Mouse (Mus musculus) lung, postnatal 0 days (tissue): ENCODE data around the gene Lgals2.

Source experiments
- CTCF ChIP-seq: IDR thresholded peaks from 2 replicates; pipeline ENCODE4 v1.5.1; 2016; ENCODE audit warnings: antibody characterized with exemption, mild to moderate bottlenecking
- EP300 ChIP-seq: IDR thresholded peaks from 2 replicates; pipeline ENCODE4 v1.6.1; 2016; ENCODE audit warnings: antibody characterized with exemption, mild to moderate bottlenecking, control low read depth

GRCm38 (mm10) chr15:78897488-78897887, 42.2 kb upstream of the Lgals2 start:
- TF ChIP-seq EP300: no peak
- TF ChIP-seq CTCF: no peak
